Mouse (Mus musculus) embryo, embryonic 11.5 days (tissue): ENCODE results near the gene Spg7.

ENCODE experiments used
- DNase-seq: peaks from one replicate; pipeline ENCODE4 v3.0.0-alpha.2; 2012; ENCODE audit warnings: low read depth, low spot score

The Spg7 gene

DNA sequence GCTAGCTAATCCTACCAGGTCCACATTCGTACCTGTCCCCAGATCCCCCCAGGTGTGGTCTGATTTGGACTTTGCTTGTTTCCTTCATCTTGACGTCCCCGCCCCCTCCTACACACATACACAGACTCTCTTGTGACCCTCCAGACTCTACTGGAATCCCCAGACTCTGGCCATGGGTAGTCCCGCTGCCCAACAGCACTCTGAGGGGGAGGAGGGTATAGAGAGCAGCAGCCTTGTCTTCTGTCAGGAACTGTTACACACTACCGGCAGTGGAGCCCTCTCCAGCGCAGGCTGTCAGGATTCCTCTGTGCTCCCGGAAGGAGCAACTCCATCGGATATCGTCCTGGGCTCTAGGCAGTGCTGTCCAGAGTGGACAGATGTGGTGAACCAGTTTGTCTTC is 68.3 kb downstream of the Spg7 start:
- no peak for DNase-seq

DNA sequence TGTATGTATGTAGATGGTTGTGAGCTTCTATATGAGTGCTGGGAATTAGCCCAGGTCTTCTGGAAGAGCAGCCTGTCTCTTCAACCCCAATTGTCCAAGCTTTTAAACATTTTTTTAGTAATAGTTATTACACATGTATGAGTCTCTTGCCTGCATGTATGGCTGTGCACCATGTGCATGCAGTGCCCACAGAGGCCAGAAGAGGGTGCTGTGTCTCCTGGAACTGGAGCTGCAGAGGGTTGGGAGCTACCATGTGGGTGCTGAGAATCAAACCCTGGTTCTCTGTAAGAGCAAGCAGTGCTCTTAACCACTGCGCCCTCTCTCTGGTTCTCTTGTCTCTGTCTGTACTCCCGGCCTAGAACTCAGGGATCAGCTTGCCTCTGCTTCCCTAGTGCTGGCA is 70.2 kb downstream of the Spg7 start:
- no peak for DNase-seq

DNA sequence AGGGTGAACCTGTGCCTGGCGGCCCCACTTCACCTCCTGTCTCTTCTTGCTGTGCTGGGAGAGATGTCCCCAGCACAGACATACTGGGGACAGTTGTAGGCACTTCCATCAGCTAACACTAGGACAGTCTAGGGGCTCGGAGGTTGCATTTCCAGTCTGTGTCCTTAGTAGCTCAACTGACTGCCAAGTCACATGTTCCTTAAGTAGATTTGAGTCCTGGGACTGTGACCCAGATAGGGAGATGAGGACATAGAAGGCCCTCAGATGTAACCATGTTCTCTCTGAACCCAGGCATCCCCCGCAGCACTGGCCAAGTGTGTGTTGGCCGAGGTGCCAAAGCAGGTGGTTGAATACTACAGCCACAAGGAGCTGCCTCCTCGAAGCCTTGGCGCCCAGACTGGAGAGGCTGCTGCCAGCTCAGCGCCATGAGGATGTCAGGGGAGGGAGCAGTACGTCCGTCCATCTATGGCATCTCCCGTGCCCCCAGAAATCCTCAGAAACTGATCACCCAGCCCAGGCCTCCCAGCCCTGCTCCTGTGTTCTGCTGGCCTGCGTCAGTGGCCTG is 71.5 kb downstream of the Spg7 start:
- DNase-seq, result no peak

DNA sequence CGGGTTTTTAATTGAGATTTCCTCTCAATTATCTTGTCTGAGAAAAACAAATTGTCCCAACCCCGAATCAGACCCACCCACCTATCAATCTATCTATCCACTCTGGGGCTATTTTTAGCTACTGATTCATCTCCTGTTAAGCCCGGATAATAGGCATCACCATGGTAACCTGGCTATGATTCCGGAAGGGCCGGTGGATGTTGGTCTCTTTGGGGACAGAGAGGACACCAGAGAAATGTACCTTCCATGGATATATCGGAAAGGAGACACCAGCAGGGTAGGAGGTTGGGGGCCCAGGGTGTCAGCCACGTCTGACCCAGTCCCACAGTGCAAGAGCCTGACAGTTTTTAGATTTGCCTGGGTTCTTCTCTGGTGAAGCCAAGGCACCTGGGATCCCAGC is 72.7 kb downstream of the Spg7 start:
- DNase-seq, result no peak

DNA sequence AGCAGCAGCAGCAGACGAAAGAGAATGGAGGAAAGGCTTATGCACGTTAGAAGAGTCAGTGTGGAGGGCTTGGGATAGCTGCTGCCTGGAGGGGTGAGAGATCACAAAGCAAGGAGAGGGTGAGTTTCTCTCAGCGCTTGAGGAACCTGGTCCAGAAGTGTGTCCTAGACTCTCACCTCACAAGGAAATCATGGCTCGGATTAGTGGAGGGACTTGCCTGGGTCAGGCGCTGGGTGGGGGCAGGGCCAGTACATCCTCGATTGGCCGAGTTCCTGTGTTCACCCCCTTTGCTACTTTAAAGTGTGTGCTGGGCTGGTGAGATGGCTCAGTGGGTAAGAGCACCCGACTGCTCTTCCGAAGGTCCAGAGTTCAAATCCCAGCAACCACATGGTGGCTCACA is 73.1 kb downstream of the Spg7 start:
- DNase-seq, result no peak

DNA sequence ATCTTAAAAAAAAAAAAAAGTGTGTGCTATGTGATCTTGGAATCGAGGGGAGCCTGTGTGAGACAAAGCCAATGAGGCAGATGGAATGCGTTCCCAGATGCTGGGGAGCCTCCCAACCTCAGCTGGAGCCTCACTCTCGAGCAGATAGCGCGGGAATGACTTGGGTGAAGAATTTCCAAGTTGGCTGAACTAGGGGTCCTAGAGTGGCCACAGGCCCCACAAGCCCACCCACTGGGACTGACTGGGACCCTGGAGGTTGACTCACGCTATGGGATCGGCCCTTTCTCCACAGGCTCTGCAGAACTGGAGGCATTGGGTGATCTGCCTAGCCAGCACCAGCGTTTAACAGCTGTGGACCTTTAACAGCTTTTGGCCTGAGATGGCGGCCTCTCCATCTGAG is 73.5 kb downstream of the Spg7 start:
- no peak for DNase-seq

DNA sequence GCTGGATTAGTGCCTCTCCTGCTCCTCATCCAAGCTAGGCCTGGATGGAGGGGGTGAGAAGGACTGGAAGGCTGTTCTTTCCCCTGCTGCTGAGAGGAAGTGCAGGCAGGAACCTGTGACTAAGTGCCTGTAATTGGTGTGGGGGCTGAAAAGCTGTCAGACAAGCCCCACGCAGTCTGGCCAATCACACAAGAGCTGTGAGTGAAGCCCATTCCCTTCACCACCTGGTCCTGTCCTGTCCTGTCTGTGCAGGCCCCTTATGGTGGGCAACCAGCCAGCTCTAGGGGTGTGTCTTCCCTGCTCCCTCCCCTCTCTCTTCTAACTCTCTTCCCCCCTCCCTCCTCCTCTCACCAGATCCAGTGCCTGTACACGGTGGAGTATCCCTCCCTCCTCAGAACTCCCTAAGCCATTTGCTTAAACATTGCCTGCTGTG is 74.9 kb downstream of the Spg7 start:
- DNase-seq, result peak; percentile 41

DNA sequence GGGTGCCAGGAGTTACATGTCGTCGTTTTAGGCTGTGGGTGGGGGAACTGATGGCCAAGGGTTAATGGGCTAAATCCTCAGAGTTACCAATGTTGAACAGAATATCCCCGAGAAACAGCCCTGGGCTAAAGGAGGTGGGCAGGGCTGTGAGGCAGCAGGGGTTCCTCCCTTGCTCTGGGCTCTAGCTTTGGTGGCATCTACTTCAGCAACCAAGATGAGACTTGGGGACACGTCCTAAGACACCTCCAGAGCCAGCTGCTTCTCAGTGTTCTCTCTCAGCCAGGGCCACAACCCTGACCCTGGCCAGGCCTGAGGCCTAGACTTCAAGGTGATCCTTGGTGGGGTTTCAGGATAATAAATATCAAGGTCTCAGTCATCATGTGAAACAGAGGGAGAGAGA is 76.0 kb downstream of the Spg7 start:
- DNase-seq, result no peak

DNA sequence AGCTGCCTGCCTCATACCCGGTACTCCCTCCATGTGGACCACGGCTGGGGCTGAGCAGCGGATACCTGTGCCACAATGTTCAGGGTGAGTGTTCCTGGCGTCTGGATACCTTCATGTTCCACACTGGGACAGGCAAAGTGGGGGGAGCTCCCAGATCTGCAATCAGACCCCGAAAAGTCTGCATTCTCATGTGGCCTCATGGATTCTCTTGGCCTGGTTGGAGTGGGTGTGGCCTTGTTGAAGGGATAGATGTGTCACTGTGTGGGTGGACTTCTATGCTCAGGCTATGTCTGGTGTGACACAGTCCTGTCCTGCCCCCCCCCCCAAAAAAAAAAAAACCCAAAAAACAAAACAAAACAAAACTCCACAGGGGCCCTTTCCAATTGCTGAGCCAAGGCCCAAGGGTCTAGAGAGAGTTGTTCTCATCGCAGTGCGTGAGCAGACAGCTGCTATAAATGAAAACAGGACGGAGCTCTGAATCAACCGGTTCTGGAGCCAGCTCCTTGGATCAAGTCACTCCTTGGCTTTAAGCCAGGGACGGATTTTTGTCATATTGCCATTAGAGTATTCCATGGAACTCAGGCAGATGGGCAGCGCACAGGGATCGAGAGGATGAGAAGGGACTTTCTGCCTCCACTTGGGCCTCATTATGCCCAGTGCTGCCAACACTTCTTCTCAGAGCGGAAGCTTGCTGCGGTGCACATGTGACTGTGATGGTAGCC is 79.2 kb downstream of the Spg7 start:
- no peak for DNase-seq

DNA sequence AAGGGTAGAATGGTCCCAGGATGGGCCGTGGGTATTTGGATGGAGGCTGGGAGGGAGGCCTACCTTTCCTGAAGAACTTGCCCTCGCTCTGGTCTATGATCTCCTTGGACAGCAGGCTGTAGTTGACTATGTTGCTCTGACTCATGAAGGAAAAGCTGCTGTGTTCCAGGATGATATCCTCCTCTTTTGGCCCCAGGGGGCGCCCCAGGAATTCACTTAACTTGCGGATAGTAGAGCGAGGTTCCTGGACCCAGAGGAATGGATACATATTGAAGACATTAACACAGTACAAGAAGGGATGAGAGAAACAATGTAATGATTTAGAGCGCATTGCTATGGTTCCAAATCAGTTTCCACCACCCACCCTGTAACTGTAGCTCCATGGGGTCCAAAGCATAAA is 82.5 kb downstream of the Spg7 start:
- peak; percentile 26 for DNase-seq

DNA sequence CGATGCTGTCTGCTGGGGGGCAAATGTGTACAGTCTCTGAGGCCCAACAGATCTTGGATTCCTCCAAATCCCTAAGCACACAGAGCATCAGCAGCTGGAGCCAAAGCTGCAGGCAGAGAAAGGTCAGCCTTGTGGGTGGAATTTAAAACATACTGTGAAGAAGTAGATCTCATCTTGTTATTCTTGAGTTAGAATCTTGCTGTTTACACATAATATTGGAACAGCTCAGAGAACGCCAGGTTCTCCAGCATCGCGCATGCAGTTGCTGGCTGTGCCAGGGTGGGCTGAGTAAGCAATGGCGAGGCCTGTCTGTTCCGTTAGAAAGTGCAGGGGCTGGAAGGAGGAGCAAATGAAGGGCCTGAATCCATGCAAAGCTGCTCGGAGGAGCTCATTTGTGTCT is 83.6 kb downstream of the Spg7 start:
- no peak for DNase-seq
